Mouse (Mus musculus) neural tube, embryonic 12.5 days (tissue): ENCODE measurements around the gene Wdr54. TPM values are rescaled to one million over a fixed set of nuclear protein-coding genes. Genes with fewer than 3 reads are reported as not detected.
A peak's percentile ranks its signal among the peaks of the same experiment; 100 is the strongest.
"Not testable (repeated sequence)": the region's sequence is repeated elsewhere in the genome, so short reads cannot be mapped to it uniquely, and the experiment has no call there.

ENCODE experiments used
- ATAC-seq: fragments of 200-750 bp; cut with Nextera tagmentation; 2 replicates; pipeline ENCODE4 v1.8.0; 2017; ENCODE audit warnings: low read depth, mild to moderate bottlenecking, moderate TSS enrichment, moderate library complexity; ENCODE audit not compliant: low FRiP score
- H3K27ac ChIP-seq: fragments of 300-500 bp; sonication (generic); 2 replicates; pipeline ENCODE4 v1.5.1; 2016
- H3K27me3 ChIP-seq: fragments of 300-500 bp; sonication (generic); replicated peaks from 2 replicates; pipeline ENCODE4 v1.6.1; 2016; ENCODE audit warnings: mild to moderate bottlenecking
- H3K36me3 ChIP-seq: fragments of 300-500 bp; sonication (generic); 2 replicates; pipeline ENCODE4 v1.6.1; 2016; ENCODE audit warnings: mild to moderate bottlenecking
- H3K4me1 ChIP-seq: fragments of 300-500 bp; sonication (generic); 2 replicates; pipeline ENCODE4 v1.6.1; 2016
- H3K4me2 ChIP-seq: fragments of 300-500 bp; sonication (generic); replicated peaks from 2 replicates; pipeline ENCODE4 v1.6.1; 2016; ENCODE audit warnings: mild to moderate bottlenecking
- H3K4me3 ChIP-seq: fragments of 300-500 bp; sonication (generic); 2 replicates; pipeline ENCODE4 v1.5.1; 2016
- H3K9ac ChIP-seq: fragments of 300-500 bp; sonication (generic); 2 replicates; pipeline ENCODE4 v1.6.1; 2016; ENCODE audit warnings: mild to moderate bottlenecking
- H3K9me3 ChIP-seq: fragments of 300-500 bp; sonication (generic); 2 replicates; pipeline ENCODE4 v1.6.1; 2016; ENCODE audit warnings: mild to moderate bottlenecking
- WGBS: fragments of 180-500 bp; shearing (Covaris S2); methylation state at CpG from one replicate; pipeline ENCODE4 v1.1.7; 2016; 5-methylcytosine and 5-hydroxymethylcytosine counted together
- polyA plus RNA-seq: library from polyadenylated mRNA; unstranded; fragments of >200 nt; fragmentation: Nextera tagmentation; extraction: Ambion mirVana; gene quantifications from 2 replicates; pipeline ENCODE4 v1.2.1, GENCODE M21; 2016

The Wdr54 gene
- polyA plus RNA-seq, 1 experiment from 2014 or later = 11.5 TPM

DNA sequence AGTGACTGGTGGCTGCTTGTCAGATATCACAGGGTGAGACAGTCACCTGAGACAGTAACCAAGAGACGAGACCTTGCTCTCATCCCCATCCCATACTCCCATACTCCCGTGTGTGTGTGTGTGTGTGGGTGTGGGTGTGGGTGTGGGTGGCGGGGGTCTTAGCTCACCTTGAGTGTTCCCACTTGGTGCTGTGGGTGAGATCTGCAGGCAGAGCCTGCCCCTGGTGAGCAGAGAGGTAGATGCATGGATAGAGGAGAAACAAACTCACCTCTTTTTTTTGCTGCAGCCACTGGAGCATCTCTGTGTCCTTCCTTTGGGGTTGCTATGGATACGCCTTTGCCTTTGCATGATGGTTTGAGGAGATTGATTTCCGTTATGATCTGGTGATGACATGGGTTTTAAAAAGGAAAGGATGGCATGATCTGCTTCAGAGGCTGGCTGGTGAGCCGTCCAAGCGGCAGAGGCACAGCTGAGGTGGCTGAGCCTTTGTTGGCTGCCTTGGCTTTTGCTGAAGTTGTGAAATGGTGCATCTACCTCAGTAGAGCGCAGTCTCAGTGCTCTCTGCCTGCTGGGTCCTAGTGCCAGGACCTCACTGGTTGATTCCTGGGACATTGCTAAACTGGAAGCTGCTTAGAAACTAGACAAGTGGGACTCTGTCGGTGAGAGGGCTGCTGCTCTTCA is 16.2 kb upstream of the Wdr54 start:
- ATAC-seq = 0 out of 2 replicates have a peak, but pooled peaks have one; percentile 29
- 68% methylated on average over 9 of the region's 9 CpGs for WGBS
- H3K4me1 ChIP-seq = peaks cover 6% of the 10 kb centered on the region; the same call in 1 of the 2 replicates

DNA sequence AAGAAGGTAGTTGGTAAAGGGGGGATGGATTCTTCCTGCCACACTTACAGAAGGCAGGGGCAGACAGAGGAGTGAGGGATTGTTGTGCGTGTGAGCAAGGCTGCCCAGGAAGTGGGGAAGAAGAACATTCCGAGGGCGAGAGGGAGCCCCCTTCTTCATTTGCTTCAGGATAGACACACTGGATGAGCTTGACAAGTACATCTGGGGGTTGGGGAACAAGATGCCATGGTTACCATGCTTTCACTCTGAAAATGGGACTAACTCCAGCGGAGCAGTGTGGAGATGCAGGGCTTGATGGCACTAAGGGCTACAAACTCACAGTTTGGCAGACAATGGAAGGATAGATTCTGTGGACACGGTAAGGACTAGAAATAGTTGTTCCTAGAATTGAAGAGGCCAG is 14.9 kb upstream of the Wdr54 start:
- H3K9me3 ChIP-seq = no peaks in the 10 kb centered on the region
- ATAC-seq = no peak
- H3K4me2 ChIP-seq = peak overlapping the region; percentile 39; the same call in 1 of the 2 replicates
- 88% methylated on average over 5 of the region's 5 CpGs for WGBS
- no peaks in the 10 kb centered on the region for H3K27me3 ChIP-seq
- peaks cover 4% of the 10 kb centered on the region; the same call in 1 of the 2 replicates for H3K36me3 ChIP-seq
- H3K9ac ChIP-seq = no peak overlapping the region
- H3K4me1 ChIP-seq = peaks cover 17% of the 10 kb centered on the region
- no peak overlapping the region for H3K4me3 ChIP-seq
- no peak overlapping the region for H3K27ac ChIP-seq

More for the DNA sequence above, 16.2 kb upstream of the Wdr54 start:
- peak overlapping the region; percentile 39 for H3K4me2 ChIP-seq
- peak overlapping the region; percentile 9 for H3K4me3 ChIP-seq
- no peak overlapping the region for H3K27ac ChIP-seq
- H3K9me3 ChIP-seq = no peaks in the 10 kb centered on the region
- peaks cover 8% of the 10 kb centered on the region; the same call in 1 of the 2 replicates for H3K36me3 ChIP-seq
- H3K27me3 ChIP-seq = no peaks in the 10 kb centered on the region
- peak overlapping the region; percentile 22; the same call in 1 of the 2 replicates for H3K9ac ChIP-seq

DNA sequence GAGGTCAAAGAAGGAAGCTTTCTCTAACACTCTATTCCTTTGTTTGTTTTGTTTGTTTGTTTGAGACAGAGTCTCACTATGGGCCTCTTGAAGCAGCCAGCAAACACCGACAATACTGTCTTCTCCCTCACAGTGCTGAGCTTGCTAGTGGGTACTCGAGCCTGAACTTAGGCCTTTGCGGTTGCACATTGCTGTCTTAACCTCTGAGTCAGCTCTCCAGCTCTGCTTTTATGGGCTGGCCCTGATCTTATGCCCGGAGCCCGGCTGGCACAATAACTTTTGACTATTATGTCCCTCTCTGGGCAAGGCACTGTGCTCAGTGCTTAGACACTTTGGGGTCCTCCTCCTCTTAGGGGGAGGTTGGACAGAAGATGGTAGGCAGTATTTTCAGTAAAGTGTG is 13.7 kb upstream of the Wdr54 start:
- Histone ChIP-seq H3K9ac (no peak overlapping the region), H3K4me1 (peaks cover 22% of the 10 kb centered on the region)

DNA sequence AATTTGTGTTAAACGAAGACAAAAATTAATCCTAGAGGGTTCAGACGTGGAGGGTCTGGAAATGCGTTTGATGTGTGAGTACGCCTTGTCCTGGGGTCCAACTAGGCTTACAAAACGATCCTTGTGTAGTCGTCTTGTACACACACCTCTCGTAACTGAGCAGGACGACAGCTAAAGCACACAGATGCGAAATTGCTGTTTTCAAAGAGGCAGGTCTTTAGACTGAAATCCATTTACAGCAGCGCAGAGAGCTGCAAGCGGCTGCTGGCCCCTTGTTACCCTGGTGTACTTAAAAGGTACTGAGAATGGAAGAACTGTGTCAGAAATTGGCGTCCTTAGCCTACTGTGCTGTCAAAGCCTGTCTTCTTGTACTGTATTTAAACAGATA is 10.0 kb upstream of the Wdr54 start:
- H3K4me3 ChIP-seq = peak overlapping the region; percentile 82
- H3K36me3 ChIP-seq = no peaks in the 10 kb centered on the region
- H3K27me3 ChIP-seq = peaks cover 16% of the 10 kb centered on the region
- peak overlapping the region; percentile 81 for H3K9ac ChIP-seq
- peak overlapping the region; percentile 79 for H3K4me2 ChIP-seq
- H3K9me3 ChIP-seq = no peaks in the 10 kb centered on the region
- under 1% methylated on average over 12 of the region's 12 CpGs for WGBS
- no peak; the same call in 1 of the 2 replicates for ATAC-seq
- no peak overlapping the region for H3K27ac ChIP-seq
- peaks cover 27% of the 10 kb centered on the region for H3K4me1 ChIP-seq

More for the DNA sequence above, 13.7 kb upstream of the Wdr54 start:
- H3K4me3 ChIP-seq = no peak overlapping the region
- no peaks in the 10 kb centered on the region for H3K27me3 ChIP-seq
- H3K9me3 ChIP-seq = no peaks in the 10 kb centered on the region
- H3K4me2 ChIP-seq = no peak overlapping the region
- ATAC-seq = no peak
- no peaks in the 10 kb centered on the region for H3K36me3 ChIP-seq
- 87% methylated on average over 5 of the region's 5 CpGs for WGBS
- no peak overlapping the region for H3K27ac ChIP-seq

DNA sequence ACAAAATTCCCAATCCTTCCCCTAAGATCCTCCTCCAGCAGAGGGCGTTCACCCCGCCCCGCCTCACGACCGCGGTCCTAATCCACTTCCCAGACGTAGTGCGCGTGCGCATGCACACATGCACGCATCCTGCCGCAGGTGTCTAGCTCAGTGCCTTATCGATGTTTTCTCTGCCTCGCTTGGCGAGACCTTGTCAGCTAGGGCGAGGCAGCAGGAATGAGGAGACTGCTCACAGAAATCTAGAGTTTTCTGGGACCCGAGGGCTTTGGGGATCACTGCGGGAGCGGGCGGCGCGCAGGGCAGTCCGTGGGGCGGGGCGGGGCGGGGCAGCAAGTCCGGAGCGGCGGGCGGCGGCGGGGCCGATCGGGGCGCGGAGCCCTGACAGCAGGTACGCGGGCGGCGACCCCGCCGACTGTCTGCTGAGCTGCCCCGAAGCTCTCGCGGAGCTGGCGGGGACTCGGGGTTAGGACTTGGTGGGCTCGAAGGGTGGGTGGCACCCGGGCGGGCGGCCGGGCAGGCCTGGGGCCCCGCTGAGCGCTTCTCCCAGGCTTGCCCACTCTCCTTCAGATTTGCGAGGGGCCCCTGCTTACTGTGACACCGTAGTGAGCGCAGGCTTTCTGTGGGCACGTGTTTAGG is 9.5 kb upstream of the Wdr54 start, which contains the start of gene Dctn1:
TSS of gene Dctn1 (plus strand) at position 314 of the 636 bp plus-strand sequence.
- WGBS = under 1% methylated on average over 58 of the region's 58 CpGs
- Histone ChIP-seq H3K27me3 (peaks cover 21% of the 10 kb centered on the region), H3K4me1 (peaks cover 27% of the 10 kb centered on the region)

DNA sequence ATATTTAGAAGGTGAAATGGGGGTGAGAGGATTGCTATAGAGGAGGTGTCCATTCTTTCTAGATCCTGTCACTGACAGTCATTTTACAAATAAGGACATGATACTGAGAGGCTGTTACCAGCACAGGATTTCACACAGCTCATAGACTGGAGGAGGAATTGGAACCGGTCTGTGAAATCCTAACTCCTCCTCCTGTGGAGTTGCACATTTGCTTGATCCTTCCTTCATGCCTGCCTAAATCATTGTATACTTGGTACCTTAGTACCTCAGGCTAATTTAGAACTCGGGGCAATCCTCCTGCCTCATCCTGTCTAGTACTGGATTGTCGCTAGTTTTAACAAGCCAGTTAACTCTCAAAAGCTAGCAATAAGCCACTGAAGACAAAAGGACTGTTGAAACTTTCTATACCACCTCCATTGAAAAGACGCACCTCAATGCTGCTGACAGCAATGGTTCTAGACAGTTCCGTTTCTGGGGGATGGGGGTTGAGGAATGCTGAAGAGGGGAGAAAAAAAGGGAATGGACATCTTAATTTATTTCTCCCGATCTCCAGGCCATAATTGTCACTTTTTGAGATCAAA is 8.9 kb upstream of the Wdr54 start:
- Histone ChIP-seq H3K4me2 (peak overlapping the region; percentile 79), H3K27ac (no peak overlapping the region), H3K9ac (peak overlapping the region; percentile 81; the same call in 1 of the 2 replicates), H3K27me3 (peaks cover 27% of the 10 kb centered on the region), H3K4me1 (peaks cover 27% of the 10 kb centered on the region), H3K4me3 (peak overlapping the region; percentile 82), H3K9me3 (no peaks in the 10 kb centered on the region), H3K36me3 (no peaks in the 10 kb centered on the region)
- WGBS = 3% methylated on average over 6 of the region's 6 CpGs
- peak; percentile 30; the same call in 1 of the 2 replicates for ATAC-seq

More for the DNA sequence above, 9.5 kb upstream of the Wdr54 start, which contains the start of gene Dctn1:
- Histone ChIP-seq H3K9me3 (no peaks in the 10 kb centered on the region), H3K36me3 (no peaks in the 10 kb centered on the region), H3K4me2 (peak within 1 kb of the TSS; percentile 79), H3K27ac (peak within 1 kb of the TSS; percentile 62), H3K9ac (peak within 1 kb of the TSS; percentile 81), H3K4me3 (peak within 1 kb of the TSS; percentile 82)
- ATAC-seq = peak; percentile 83

DNA sequence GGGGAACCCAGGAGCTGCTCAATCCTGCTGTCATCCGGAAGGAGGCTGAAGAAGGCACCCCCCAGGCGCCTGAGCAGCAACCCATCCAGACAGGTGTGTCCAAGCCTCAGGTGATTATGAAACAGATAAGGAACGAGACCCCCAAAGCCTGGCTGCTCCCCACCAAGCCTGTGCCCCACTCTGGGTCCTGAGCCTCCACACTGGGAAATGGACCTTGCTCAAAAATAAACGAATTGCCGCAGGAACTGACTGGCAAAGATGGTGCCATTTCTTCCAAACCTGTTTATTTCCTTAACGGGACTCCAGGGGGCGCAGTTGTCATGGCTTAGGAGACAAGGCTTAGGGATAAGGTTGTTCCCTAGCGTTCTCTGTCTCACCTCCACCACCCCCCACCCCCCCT is 6.5 kb upstream of the Wdr54 start:
- Histone ChIP-seq H3K4me1 (peaks cover 27% of the 10 kb centered on the region), H3K4me3 (peak overlapping the region; percentile 30; the same call in 1 of the 2 replicates), H3K9ac (peak overlapping the region; percentile 33; the same call in 1 of the 2 replicates), H3K27me3 (peaks cover 29% of the 10 kb centered on the region), H3K4me2 (peak overlapping the region; percentile 53), H3K36me3 (no peaks in the 10 kb centered on the region), H3K27ac (no peak overlapping the region), H3K9me3 (no peaks in the 10 kb centered on the region)
- no peak for ATAC-seq
- WGBS = under 1% methylated on average over 8 of the region's 8 CpGs

DNA sequence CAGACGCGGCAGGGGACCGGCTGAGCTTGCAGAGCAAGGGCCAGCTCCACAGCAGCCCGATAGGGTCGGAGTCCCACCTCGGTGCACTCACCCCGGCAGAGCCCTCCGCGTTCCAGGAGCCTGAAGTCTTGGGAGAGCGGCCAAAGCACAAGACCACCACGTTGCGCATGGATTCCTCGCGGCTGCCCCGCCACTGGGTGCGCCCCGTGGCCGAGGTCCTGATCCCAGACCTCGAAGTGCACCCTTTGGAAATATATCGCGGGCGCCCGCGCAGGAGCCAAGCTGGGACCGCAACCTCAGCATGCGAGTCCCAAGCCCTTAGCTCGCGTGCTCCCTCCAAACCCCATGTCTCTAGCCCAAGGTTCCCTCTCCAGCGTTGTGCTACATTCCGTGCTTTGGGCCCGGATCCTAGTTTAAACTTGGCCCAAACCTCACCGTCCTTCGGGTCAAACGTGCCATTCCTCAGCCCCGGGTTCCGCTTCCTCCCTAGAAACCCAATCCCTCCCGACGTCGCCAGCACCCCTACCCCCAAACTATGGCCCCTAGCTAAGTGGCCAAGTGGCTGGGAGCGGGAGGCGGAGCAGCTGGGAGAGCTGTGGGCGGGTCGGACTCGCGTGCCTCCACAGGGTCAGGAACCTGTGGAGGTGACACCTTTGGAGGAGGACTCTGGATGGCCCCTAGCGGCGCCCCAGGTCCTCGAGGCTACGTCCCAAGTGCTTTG is 5.9 kb upstream of the Wdr54 start:
- H3K4me2 ChIP-seq = peak overlapping the region; percentile 53
- peaks cover 29% of the 10 kb centered on the region for H3K27me3 ChIP-seq
- no peaks in the 10 kb centered on the region for H3K36me3 ChIP-seq
- 0 out of 2 replicates have a peak overlapping the region, but pooled peaks have one; percentile 33 for H3K9ac ChIP-seq
- H3K27ac ChIP-seq = no peak overlapping the region
- peaks cover 24% of the 10 kb centered on the region for H3K4me1 ChIP-seq
- H3K4me3 ChIP-seq = peak overlapping the region; percentile 30
- no peak for ATAC-seq
- no peaks in the 10 kb centered on the region for H3K9me3 ChIP-seq
- under 1% methylated on average over 49 of the region's 49 CpGs for WGBS

DNA sequence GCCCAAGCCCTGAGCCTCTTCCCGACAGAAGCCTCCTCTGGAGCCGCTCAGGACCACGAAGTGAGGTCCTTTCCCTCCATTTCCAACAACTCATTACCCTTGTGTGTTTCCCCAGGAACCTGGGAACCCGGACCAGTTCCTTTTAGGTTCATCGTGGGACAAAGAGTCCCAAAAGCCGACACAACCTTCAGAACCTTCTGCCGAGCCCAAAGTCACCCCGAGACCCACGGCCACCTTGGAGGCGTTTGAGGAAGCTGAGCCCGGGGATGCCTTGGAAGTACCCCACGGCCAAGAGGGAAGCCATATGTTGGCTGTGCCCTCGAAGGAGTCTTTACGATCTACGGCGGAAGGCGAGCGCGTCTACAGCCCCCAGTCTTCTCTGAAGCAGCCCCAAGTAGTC is 5.2 kb upstream of the Wdr54 start:
- WGBS = 4% methylated on average over 19 of the region's 19 CpGs
- Histone ChIP-seq H3K4me2 (peak overlapping the region; percentile 53), H3K36me3 (no peaks in the 10 kb centered on the region), H3K4me1 (peaks cover 20% of the 10 kb centered on the region), H3K27me3 (peaks cover 29% of the 10 kb centered on the region), H3K9ac (0 out of 2 replicates have a peak overlapping the region, but pooled peaks have one; percentile 33), H3K27ac (no peak overlapping the region), H3K9me3 (no peaks in the 10 kb centered on the region), H3K4me3 (peak overlapping the region; percentile 30)
- ATAC-seq = no peak

DNA sequence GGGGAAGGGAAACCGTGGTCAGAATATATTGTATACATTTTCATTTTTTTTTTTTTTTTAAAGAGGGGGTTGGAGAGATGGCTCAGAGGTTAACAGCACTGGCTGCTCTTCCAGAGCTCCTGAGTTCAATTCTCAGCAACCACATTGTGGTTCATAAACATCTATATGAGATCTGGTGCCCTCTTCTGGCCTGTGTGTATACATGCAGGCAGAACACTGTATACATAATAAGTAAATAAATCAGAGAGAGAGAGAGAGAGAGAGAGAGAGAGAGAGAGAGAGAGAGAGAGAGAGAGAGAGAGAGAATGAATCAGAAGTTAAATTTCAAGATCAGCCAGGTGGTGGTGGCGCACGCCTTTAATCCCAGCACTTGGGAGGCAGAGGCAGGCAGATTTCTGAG is 3.3 kb upstream of the Wdr54 start:
- not testable (repeated sequence) for H3K27ac ChIP-seq, H3K36me3 ChIP-seq, H3K4me2 ChIP-seq, H3K9me3 ChIP-seq, ATAC-seq, H3K4me3 ChIP-seq, H3K9ac ChIP-seq
- H3K4me1 ChIP-seq = peaks cover 26% of the 10 kb centered on the region
- 25% methylated on average over 3 of the region's 3 CpGs for WGBS
- H3K27me3 ChIP-seq = peaks cover 29% of the 10 kb centered on the region

DNA sequence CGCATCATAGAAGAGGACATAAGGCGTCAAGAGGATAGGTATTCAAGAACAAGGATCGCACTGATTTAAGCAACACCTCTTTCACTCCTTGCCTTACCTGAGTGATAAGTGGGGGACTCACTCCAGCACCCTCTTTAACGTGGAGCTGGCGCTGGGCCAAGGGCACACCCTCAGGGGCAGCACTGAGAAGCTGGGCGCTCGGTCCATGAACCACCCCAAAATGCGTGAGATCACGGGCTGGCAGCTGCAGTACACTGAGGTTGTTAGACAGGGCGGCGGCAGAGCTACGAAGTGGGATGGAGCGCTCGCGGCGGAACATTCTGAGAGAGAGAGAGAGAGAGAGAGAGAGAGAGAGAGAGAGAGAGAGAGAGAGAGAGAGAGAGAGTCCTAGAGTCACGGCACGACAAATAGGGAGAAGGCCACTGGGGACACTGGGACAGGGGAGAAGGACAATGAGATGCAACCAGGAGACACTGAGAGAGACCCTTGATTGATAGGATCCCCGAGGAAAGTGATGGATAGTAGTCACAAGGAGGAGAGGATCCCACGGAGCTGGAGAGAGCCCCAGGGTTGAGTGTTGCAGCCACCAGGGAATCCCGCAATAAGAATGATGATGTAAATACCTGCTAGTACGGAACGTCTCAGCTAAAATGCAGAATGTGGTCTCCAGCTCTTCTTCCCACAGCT is 502 bp downstream of the Wdr54 start:
- peak overlapping the region; percentile 54 for H3K9ac ChIP-seq
- peak overlapping the region; percentile 58 for H3K4me3 ChIP-seq
- WGBS = 7% methylated on average over 23 of the region's 23 CpGs
- H3K36me3 ChIP-seq = peaks cover 24% of the 10 kb centered on the region
- H3K27ac ChIP-seq = no peak overlapping the region
- H3K9me3 ChIP-seq = no peaks in the 10 kb centered on the region
- ATAC-seq = peak; percentile 68
- H3K4me2 ChIP-seq = peak overlapping the region; percentile 86
- peaks cover 8% of the 10 kb centered on the region for H3K27me3 ChIP-seq
- peaks cover 23% of the 10 kb centered on the region for H3K4me1 ChIP-seq
